Mouse (Mus musculus) ZHBTc4 (cell line): ENCODE data around the gene Zmym1.
A peak's percentile ranks its signal among the peaks of the same experiment; 100 is the strongest.

ENCODE experiments used
- DNase-seq: peaks from one replicate; pipeline ENCODE4 v3.0.0-alpha.2; 2011; ENCODE audit warnings: low read depth, low spot score

Zmym1 gene

GRCm38 (mm10) chr4:127027228-127028190 is 33.4 kb downstream of the Zmym1 start:
- DNase-seq: peak; percentile 94

- no peak for DNase-seq
These were observed 34.1 kb downstream of the Zmym1 start for GRCm38 (mm10) chr4:127026826-127027225.

- DNase-seq: peak; percentile 14
These were observed 36.7 kb downstream of the Zmym1 start for GRCm38 (mm10) chr4:127024240-127024639.

- no peak for DNase-seq
These were observed 37.8 kb downstream of the Zmym1 start for GRCm38 (mm10) chr4:127023201-127023600.

GRCm38 (mm10) chr4:127021989-127022626 is 38.8 kb downstream of the Zmym1 start:
- peak; percentile 95 for DNase-seq

- DNase-seq: peak; percentile 99
These were observed 39.6 kb downstream of the Zmym1 start, which contains the start of gene Sfpq for GRCm38 (mm10) chr4:127021151-127021945. Gene Sfpq, plus strand, starts transcription at chr4:127021324.

- no peak for DNase-seq
These were observed 40.4 kb downstream of the Zmym1 start for GRCm38 (mm10) chr4:127020411-127021150.

GRCm38 (mm10) chr4:127016366-127016765 is 44.6 kb downstream of the Zmym1 start:
- no peak for DNase-seq

GRCm38 (mm10) chr4:127015294-127015993 is 45.5 kb downstream of the Zmym1 start:
- DNase-seq: peak; percentile 91

GRCm38 (mm10) chr4:127005113-127005936 is 55.6 kb downstream of the Zmym1 start:
- DNase-seq: peak; percentile 86

GRCm38 (mm10) chr4:127004384-127004783 is 56.6 kb downstream of the Zmym1 start:
- no peak for DNase-seq

GRCm38 (mm10) chr4:127000601-127001105 is 60.3 kb downstream of the Zmym1 start:
- DNase-seq: no peak

- peak; percentile 66 for DNase-seq
These were observed 61.6 kb downstream of the Zmym1 start for GRCm38 (mm10) chr4:126999372-126999771.
